Mouse (Mus musculus): Measurements from ENCODE around the gene Chrm3. TPM values are rescaled to one million over a fixed set of nuclear protein-coding genes. Genes with fewer than 3 reads are reported as not detected.

The Chrm3 gene
- polyA plus RNA-seq, 1 experiment from 2014 or later, result 4.2 TPM

- Histone ChIP-seq H3K9me3 (no peaks in the 10 kb centered on the region), H3K4me1 (no peaks in the 10 kb centered on the region), H3K27ac (no peak overlapping the region), H3K36me3 (replicated peaks) (no peaks in the 10 kb centered on the region), H3K4me2 (no peak overlapping the region), H3K27me3 (replicated peaks) (no peaks in the 10 kb centered on the region), H3K9ac (no peak overlapping the region), H3K4me3 (no peak overlapping the region)
- WGBS, result 62% methylated on average over 2 of the region's 2 CpGs
- ATAC-seq (replicated peaks), result no peak
Measured at GRCm38 (mm10) chr13:10112211-10112610, 248.4 kb downstream of the Chrm3 start.

- 45% methylated on average over 1 of the region's 1 CpGs for WGBS
- no peak overlapping the region for H3K4me3 ChIP-seq
- ATAC-seq (replicated peaks), result no peak
Measured at GRCm38 (mm10) chr13:10109542-10109941, 251.1 kb downstream of the Chrm3 start.

DNA sequence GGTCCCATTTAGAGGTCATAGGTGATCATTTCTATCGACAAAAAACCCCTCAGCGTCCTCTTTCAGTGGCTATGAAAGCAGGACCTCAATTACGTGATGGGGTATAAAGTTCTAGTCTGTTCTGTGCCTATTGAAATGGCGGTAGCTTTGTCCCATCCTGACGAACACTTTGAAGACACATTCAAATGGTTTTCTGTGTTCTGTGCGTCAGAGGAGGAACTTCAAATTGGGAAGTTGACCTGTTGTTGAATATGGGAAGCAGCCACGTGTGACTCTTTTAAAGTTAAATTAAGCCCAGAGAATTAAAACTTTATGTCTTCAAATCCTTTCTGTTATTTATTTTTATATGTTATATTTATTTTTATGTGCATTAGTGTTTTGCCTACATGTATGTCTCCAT is 253.3 kb downstream of the Chrm3 start:
- Histone ChIP-seq H3K27me3 (replicated peaks) (no peaks in the 10 kb centered on the region), H3K9me3 (no peaks in the 10 kb centered on the region), H3K4me1 (no peaks in the 10 kb centered on the region), H3K36me3 (replicated peaks) (no peaks in the 10 kb centered on the region), H3K27ac (no peak overlapping the region), H3K4me2 (no peak overlapping the region), H3K4me3 (no peak overlapping the region), H3K9ac (no peak overlapping the region)
- ATAC-seq (replicated peaks), result no peak
- WGBS, result 86% methylated on average over 7 of the region's 7 CpGs

More at GRCm38 (mm10) chr13:10109542-10109941, 251.1 kb downstream of the Chrm3 start:
- no peak overlapping the region for H3K4me2 ChIP-seq
- H3K9ac ChIP-seq, result no peak overlapping the region
- H3K27ac ChIP-seq, result no peak overlapping the region
- H3K4me1 ChIP-seq, result no peaks in the 10 kb centered on the region
- no peaks in the 10 kb centered on the region for H3K36me3 ChIP-seq (replicated peaks)
- H3K27me3 ChIP-seq (replicated peaks), result no peaks in the 10 kb centered on the region
- H3K9me3 ChIP-seq, result no peaks in the 10 kb centered on the region

GRCm38 (mm10) chr13:10090778-10091177 is 269.9 kb downstream of the Chrm3 start:
- 73% methylated on average over 4 of the region's 4 CpGs for WGBS
- no peak for ATAC-seq (replicated peaks)
- no peak overlapping the region for H3K9ac ChIP-seq
- no peak overlapping the region for H3K4me2 ChIP-seq
- no peaks in the 10 kb centered on the region for H3K36me3 ChIP-seq (replicated peaks)
- H3K4me1 ChIP-seq, result no peaks in the 10 kb centered on the region
- no peak overlapping the region for H3K27ac ChIP-seq
- no peak overlapping the region for H3K4me3 ChIP-seq
- H3K9me3 ChIP-seq, result no peaks in the 10 kb centered on the region
- no peaks in the 10 kb centered on the region for H3K27me3 ChIP-seq (replicated peaks)

GRCm38 (mm10) chr13:10086336-10086735 is 274.3 kb downstream of the Chrm3 start:
- no peaks in the 10 kb centered on the region for H3K36me3 ChIP-seq (replicated peaks)

DNA sequence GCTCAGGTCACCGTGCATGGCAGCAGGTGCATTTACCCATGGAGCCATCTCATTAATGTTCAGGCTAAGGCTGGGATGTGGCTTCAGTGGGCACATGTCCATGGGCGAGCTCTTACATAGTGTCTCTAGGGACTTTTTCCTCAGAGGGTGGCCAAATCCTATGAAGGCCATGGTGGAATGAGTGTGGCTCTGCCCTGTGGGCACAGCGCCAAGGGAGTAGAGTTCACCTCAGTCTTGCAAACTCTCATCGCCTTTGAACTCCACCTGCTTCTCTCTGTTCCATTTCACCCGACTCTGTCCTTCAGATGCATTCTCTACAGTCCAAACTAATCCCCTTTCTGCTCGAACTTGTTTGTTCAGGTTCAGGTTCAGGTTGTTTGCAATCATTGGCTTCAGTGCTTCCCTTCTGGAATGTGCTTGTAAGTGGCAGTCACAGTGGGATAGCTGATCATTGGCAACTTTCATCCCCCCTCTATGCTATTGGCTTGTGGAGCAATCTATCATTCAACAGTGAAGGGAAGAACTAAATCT is 278.7 kb downstream of the Chrm3 start:
- no peak for ATAC-seq (replicated peaks)
- no peak overlapping the region for H3K4me2 ChIP-seq
- H3K4me3 ChIP-seq, result no peak overlapping the region
- no peak overlapping the region for H3K9ac ChIP-seq
- H3K9me3 ChIP-seq, result no peaks in the 10 kb centered on the region
- H3K36me3 ChIP-seq (replicated peaks), result no peaks in the 10 kb centered on the region
- H3K27ac ChIP-seq, result no peak overlapping the region
- no peaks in the 10 kb centered on the region for H3K4me1 ChIP-seq
- WGBS, result 87% methylated on average over 6 of the region's 6 CpGs
- H3K27me3 ChIP-seq (replicated peaks), result no peaks in the 10 kb centered on the region

More at GRCm38 (mm10) chr13:10086336-10086735, 274.3 kb downstream of the Chrm3 start:
- no peaks in the 10 kb centered on the region for H3K9me3 ChIP-seq
- ATAC-seq (replicated peaks), result no peak
- no peaks in the 10 kb centered on the region for H3K4me1 ChIP-seq
- H3K4me2 ChIP-seq, result no peak overlapping the region
- H3K4me3 ChIP-seq, result no peak overlapping the region
- no peaks in the 10 kb centered on the region for H3K27me3 ChIP-seq (replicated peaks)
- H3K27ac ChIP-seq, result no peak overlapping the region
- 84% methylated on average over 6 of the region's 6 CpGs for WGBS
- H3K9ac ChIP-seq, result no peak overlapping the region

GRCm38 (mm10) chr13:10071165-10071564 is 289.5 kb downstream of the Chrm3 start:
- no peaks in the 10 kb centered on the region; the same call in 1 of the 2 replicates for H3K4me1 ChIP-seq
- 40% methylated on average over 5 of the region's 5 CpGs for WGBS
- peak; percentile 86 for ATAC-seq (replicated peaks)
- no peaks in the 10 kb centered on the region for H3K36me3 ChIP-seq (replicated peaks)
- no peaks in the 10 kb centered on the region for H3K27me3 ChIP-seq (replicated peaks)
- no peak overlapping the region for H3K9ac ChIP-seq
- no peak overlapping the region for H3K4me3 ChIP-seq
- no peak overlapping the region for H3K4me2 ChIP-seq
- H3K9me3 ChIP-seq, result no peaks in the 10 kb centered on the region
- no peak overlapping the region for H3K27ac ChIP-seq

DNA sequence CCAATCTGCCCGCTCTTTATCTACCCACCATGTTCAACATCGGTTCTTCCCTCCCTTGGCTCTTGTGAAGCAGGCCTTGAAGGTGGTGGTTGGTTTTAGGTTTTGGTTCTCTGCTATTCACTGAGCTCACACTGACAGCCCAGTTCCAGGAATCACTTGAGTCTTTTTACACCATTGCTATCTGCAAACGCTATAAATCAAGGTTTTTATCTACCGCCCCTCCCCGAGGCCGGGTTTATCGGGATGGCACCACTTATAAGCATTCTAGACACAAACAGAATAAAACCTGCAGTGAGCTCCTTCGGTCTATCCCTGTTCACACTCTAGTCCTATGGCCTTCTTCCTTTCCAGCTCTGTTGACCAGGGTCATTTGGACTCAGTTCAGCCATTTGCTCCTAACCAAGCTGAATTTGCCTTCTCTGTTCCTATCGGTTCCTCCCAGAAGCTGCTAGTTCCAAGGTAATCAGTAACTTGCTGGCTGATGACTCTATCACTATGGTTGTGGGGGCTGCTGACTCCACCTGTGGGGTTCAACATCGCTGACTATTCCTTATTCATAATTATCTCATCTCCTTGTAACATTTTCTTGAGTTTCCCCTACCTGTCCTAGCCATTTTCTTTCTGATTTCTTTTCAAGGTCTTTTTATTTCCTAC is 291.6 kb downstream of the Chrm3 start:
- Histone ChIP-seq H3K27ac (no peak overlapping the region), H3K9me3 (no peaks in the 10 kb centered on the region), H3K4me3 (no peak overlapping the region), H3K27me3 (replicated peaks) (no peaks in the 10 kb centered on the region), H3K4me2 (no peak overlapping the region), H3K9ac (no peak overlapping the region), H3K4me1 (no peaks in the 10 kb centered on the region; the same call in 1 of the 2 replicates), H3K36me3 (replicated peaks) (no peaks in the 10 kb centered on the region)
- 92% methylated on average over 10 of the region's 10 CpGs for WGBS
- ATAC-seq (replicated peaks), result no peak

DNA sequence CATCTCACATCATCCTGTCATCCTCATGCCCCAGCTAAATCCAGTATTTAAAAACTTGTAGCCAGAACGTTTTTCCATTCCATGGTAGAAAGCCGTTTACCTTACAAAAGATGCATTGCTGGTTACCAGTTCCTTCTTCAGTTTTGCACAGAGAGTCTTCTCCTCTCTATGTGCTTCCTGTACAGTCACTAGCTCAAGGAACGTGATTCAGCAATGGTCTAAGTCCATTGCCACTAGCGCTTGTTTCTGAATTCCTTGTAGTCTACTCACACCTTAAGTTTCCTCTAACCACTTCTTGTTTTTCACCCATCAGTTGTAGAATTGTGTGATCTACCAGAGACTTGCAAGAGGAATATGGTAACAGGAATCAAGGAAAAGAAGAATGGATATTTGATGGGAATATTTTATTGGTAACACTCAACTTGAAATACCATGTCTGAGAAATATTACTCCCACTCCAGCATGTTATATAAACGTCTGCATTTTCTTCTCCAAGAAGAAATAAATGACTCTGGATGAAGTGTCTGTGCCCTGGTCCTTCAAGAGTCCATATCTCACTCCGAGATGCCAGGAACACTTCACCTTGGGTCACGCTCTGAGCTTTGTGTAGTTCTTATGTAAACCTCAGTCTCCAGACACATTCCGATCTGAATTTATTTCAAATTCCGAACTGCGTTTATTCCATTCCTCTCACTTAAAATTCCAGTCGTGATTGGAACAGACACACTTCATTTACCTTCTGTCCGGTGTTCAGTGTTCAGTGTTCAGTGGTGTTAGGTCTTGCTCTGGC is 293.6 kb downstream of the Chrm3 start:
- 85% methylated on average over 12 of the region's 12 CpGs for WGBS
- no peak for ATAC-seq (replicated peaks)
- Histone ChIP-seq H3K4me3 (no peak overlapping the region), H3K9me3 (no peaks in the 10 kb centered on the region), H3K27me3 (replicated peaks) (no peaks in the 10 kb centered on the region), H3K4me2 (no peak overlapping the region), H3K4me1 (no peaks in the 10 kb centered on the region; the same call in 1 of the 2 replicates), H3K36me3 (replicated peaks) (no peaks in the 10 kb centered on the region), H3K9ac (no peak overlapping the region), H3K27ac (no peak overlapping the region)

- Histone ChIP-seq H3K4me3 (no peak overlapping the region), H3K27me3 (replicated peaks) (no peaks in the 10 kb centered on the region), H3K4me2 (no peak overlapping the region), H3K4me1 (no peaks in the 10 kb centered on the region), H3K36me3 (replicated peaks) (no peaks in the 10 kb centered on the region), H3K9me3 (no peaks in the 10 kb centered on the region), H3K27ac (no peak overlapping the region), H3K9ac (no peak overlapping the region)
- WGBS, result 58% methylated on average over 2 of the region's 2 CpGs
- ATAC-seq (replicated peaks), result no peak
Measured at GRCm38 (mm10) chr13:10065776-10066175, 294.9 kb downstream of the Chrm3 start.

- Histone ChIP-seq H3K9me3 (no peaks in the 10 kb centered on the region), H3K27ac (no peak overlapping the region), H3K4me2 (no peak overlapping the region), H3K4me1 (no peaks in the 10 kb centered on the region), H3K9ac (no peak overlapping the region), H3K36me3 (replicated peaks) (no peaks in the 10 kb centered on the region), H3K4me3 (no peak overlapping the region), H3K27me3 (replicated peaks) (no peaks in the 10 kb centered on the region)
- WGBS, result 83% methylated on average over 5 of the region's 5 CpGs
- ATAC-seq (replicated peaks), result no peak
Measured at GRCm38 (mm10) chr13:10062681-10063080, 298.0 kb downstream of the Chrm3 start.

- Histone ChIP-seq H3K4me2 (no peak overlapping the region), H3K9ac (no peak overlapping the region), H3K27ac (no peak overlapping the region), H3K36me3 (replicated peaks) (no peaks in the 10 kb centered on the region), H3K4me1 (no peaks in the 10 kb centered on the region), H3K27me3 (replicated peaks) (no peaks in the 10 kb centered on the region), H3K9me3 (no peaks in the 10 kb centered on the region; the same call in 1 of the 2 replicates), H3K4me3 (no peak overlapping the region)
- WGBS, result 45% methylated on average over 1 of the region's 1 CpGs
- no peak for ATAC-seq (replicated peaks)
Measured at GRCm38 (mm10) chr13:10058993-10059392, 301.7 kb downstream of the Chrm3 start.

Data from midbrain, embryonic 15.5 days (tissue).